Mouse (Mus musculus) neural tube, embryonic 14.5 days (tissue): ENCODE data around the gene Arpc1a. TPM values are rescaled to one million over a fixed set of nuclear protein-coding genes. Genes with fewer than 3 reads are reported as not detected.
"Not testable (repeated sequence)": the region's sequence is repeated elsewhere in the genome, so short reads cannot be mapped to it uniquely, and the experiment has no call there.

Source experiments
- ATAC-seq: fragments of 200-750 bp; cut with Nextera tagmentation; 2 replicates; pipeline ENCODE4 v1.8.0; 2017; ENCODE audit warnings: low read depth, mild to moderate bottlenecking, moderate TSS enrichment, moderate library complexity
- H3K27ac ChIP-seq: fragments of 300-500 bp; sonication (generic); 2 replicates; pipeline ENCODE4 v1.5.1; 2014; ENCODE audit warnings: low read depth, mild to moderate bottlenecking, control low read depth, low read length, moderate library complexity, mixed read lengths
- H3K27me3 ChIP-seq: fragments of 300-500 bp; sonication (generic); 2 replicates; pipeline ENCODE4 v1.6.1; 2014; ENCODE audit warnings: low read length; ENCODE audit not compliant: control insufficient read depth, insufficient read depth
- H3K36me3 ChIP-seq: fragments of 300-500 bp; sonication (generic); 2 replicates; pipeline ENCODE4 v1.6.1; 2014; ENCODE audit warnings: low read length, mixed read lengths; ENCODE audit not compliant: control insufficient read depth, insufficient read depth
- H3K4me1 ChIP-seq: fragments of 300-500 bp; sonication (generic); 2 replicates; pipeline ENCODE4 v1.6.1; 2014; ENCODE audit warnings: low read length; ENCODE audit not compliant: control insufficient read depth, insufficient read depth
- H3K4me2 ChIP-seq: fragments of 300-500 bp; sonication (generic); 2 replicates; pipeline ENCODE4 v1.6.1; 2014; ENCODE audit warnings: mild to moderate bottlenecking, low read depth, low read length, control low read depth
- H3K4me3 ChIP-seq: fragments of 300-500 bp; sonication (generic); 2 replicates; pipeline ENCODE4 v1.5.1; 2014; ENCODE audit warnings: low read depth, low read length, control low read depth, mixed read lengths
- H3K9ac ChIP-seq: fragments of 300-500 bp; sonication (generic); replicated peaks from 2 replicates; pipeline ENCODE4 v1.6.1; 2014; ENCODE audit warnings: low read depth, mild to moderate bottlenecking, control low read depth, low read length, mixed read lengths
- H3K9me3 ChIP-seq: fragments of 300-500 bp; sonication (generic); 2 replicates; pipeline ENCODE4 v1.6.1; 2016; ENCODE audit warnings: low read length; ENCODE audit not compliant: control insufficient read depth
- WGBS: fragments of 180-500 bp; shearing (Covaris S2); extraction: QIAGEN DNeasy Blood & Tissue Kit; methylation state at CpG from one replicate; pipeline ENCODE4 v1.1.7; 2014; 5-methylcytosine and 5-hydroxymethylcytosine counted together
- polyA plus RNA-seq: library from polyadenylated mRNA; unstranded; fragments of >200 nt; fragmentation: Nextera tagmentation; extraction: Ambion mirVana; gene quantifications from 2 replicates; pipeline ENCODE4 v1.2.1, GENCODE M21; 2014

Arpc1a gene
- polyA plus RNA-seq, 1 experiment from 2014 or later = 243 TPM

GRCm38 (mm10) chr5:145123396-145123795, 39.8 kb downstream of the Arpc1a start:
- no peak overlapping the region for H3K27ac ChIP-seq
- H3K36me3 ChIP-seq = peaks cover 12% of the 10 kb centered on the region; the same call in 1 of the 2 replicates
- no peak overlapping the region for H3K4me2 ChIP-seq
- ATAC-seq = no peak
- H3K9me3 ChIP-seq = no peaks in the 10 kb centered on the region
- H3K4me3 ChIP-seq = no peak overlapping the region
- no peak overlapping the region for H3K9ac ChIP-seq
- no peaks in the 10 kb centered on the region for H3K27me3 ChIP-seq
- WGBS = 94% methylated on average over 19 of the region's 19 CpGs
- no peaks in the 10 kb centered on the region for H3K4me1 ChIP-seq

GRCm38 (mm10) chr5:145126580-145126979, 43.0 kb downstream of the Arpc1a start:
- no peak overlapping the region for H3K4me2 ChIP-seq
- H3K4me3 ChIP-seq = no peak overlapping the region
- 95% methylated on average over 9 of the region's 9 CpGs for WGBS
- H3K27ac ChIP-seq = no peak overlapping the region
- no peaks in the 10 kb centered on the region for H3K27me3 ChIP-seq
- H3K9ac ChIP-seq = no peak overlapping the region
- H3K36me3 ChIP-seq = peaks cover 35% of the 10 kb centered on the region
- H3K9me3 ChIP-seq = no peaks in the 10 kb centered on the region
- ATAC-seq = no peak
- no peaks in the 10 kb centered on the region for H3K4me1 ChIP-seq

- WGBS = 94% methylated on average over 4 of the region's 4 CpGs
- Histone ChIP-seq H3K27ac (no peak overlapping the region), H3K4me1 (no peaks in the 10 kb centered on the region), H3K9ac (no peak overlapping the region), H3K36me3 (peaks cover 57% of the 10 kb centered on the region), H3K4me3 (no peak overlapping the region), H3K9me3 (no peaks in the 10 kb centered on the region), H3K27me3 (no peaks in the 10 kb centered on the region), H3K4me2 (no peak overlapping the region)
- ATAC-seq = no peak
Observed at GRCm38 (mm10) chr5:145129124-145129523, 45.5 kb downstream of the Arpc1a start.

- H3K36me3 ChIP-seq = peaks cover 63% of the 10 kb centered on the region
- 88% methylated on average over 6 of the region's 6 CpGs for WGBS
- not testable (repeated sequence) for ATAC-seq, H3K9me3 ChIP-seq, H3K27me3 ChIP-seq, H3K4me1 ChIP-seq, H3K9ac ChIP-seq, H3K4me2 ChIP-seq, H3K27ac ChIP-seq, H3K4me3 ChIP-seq
Observed at GRCm38 (mm10) chr5:145129773-145130172, 46.1 kb downstream of the Arpc1a start.

GRCm38 (mm10) chr5:145130191-145130590, 46.6 kb downstream of the Arpc1a start:
- Histone ChIP-seq H3K9me3 (no peaks in the 10 kb centered on the region), H3K36me3 (peaks cover 62% of the 10 kb centered on the region), H3K27me3 (no peaks in the 10 kb centered on the region), H3K9ac (no peak overlapping the region), H3K27ac (no peak overlapping the region), H3K4me1 (no peaks in the 10 kb centered on the region), H3K4me3 (no peak overlapping the region), H3K4me2 (no peak overlapping the region)
- 95% methylated on average over 11 of the region's 11 CpGs for WGBS
- no peak for ATAC-seq

GRCm38 (mm10) chr5:145130995-145131394, 47.4 kb downstream of the Arpc1a start:
- Histone ChIP-seq H3K9me3 (no peaks in the 10 kb centered on the region), H3K27ac (no peak overlapping the region), H3K9ac (no peak overlapping the region), H3K4me2 (no peak overlapping the region), H3K27me3 (no peaks in the 10 kb centered on the region), H3K36me3 (peaks cover 62% of the 10 kb centered on the region), H3K4me1 (no peaks in the 10 kb centered on the region), H3K4me3 (no peak overlapping the region)
- no peak for ATAC-seq
- 88% methylated on average over 3 of the region's 3 CpGs for WGBS

- 85% methylated on average over 6 of the region's 6 CpGs for WGBS
- H3K4me2 ChIP-seq, H3K9ac ChIP-seq, H3K4me1 ChIP-seq, H3K9me3 ChIP-seq, ATAC-seq, H3K4me3 ChIP-seq, H3K27ac ChIP-seq, H3K27me3 ChIP-seq: not testable (repeated sequence)
- peaks cover 64% of the 10 kb centered on the region for H3K36me3 ChIP-seq
Observed at GRCm38 (mm10) chr5:145133275-145133674, 49.6 kb downstream of the Arpc1a start.

- H3K4me3 ChIP-seq = peak overlapping the region; percentile 97
- peak overlapping the region; percentile 85; the same call in 1 of the 2 replicates for H3K9ac ChIP-seq
- H3K4me1 ChIP-seq = peaks cover 19% of the 10 kb centered on the region
- WGBS = 12% methylated on average over 6 of the region's 6 CpGs
- H3K36me3 ChIP-seq = peaks cover 39% of the 10 kb centered on the region
- ATAC-seq = no peak
- H3K27ac ChIP-seq = no peak overlapping the region; the same call in 1 of the 2 replicates
- no peaks in the 10 kb centered on the region for H3K9me3 ChIP-seq
- no peaks in the 10 kb centered on the region for H3K27me3 ChIP-seq
- peak overlapping the region; percentile 92 for H3K4me2 ChIP-seq
Observed at GRCm38 (mm10) chr5:145138836-145139235, 55.2 kb downstream of the Arpc1a start.

GRCm38 (mm10) chr5:145139571-145140519, 56.2 kb downstream of the Arpc1a start, which contains the start of the genes Pdap1 and Bud31:
Gene Pdap1, minus strand, starts transcription at chr5:145140238.
Gene Bud31, plus strand, starts transcription at chr5:145140362.
- Histone ChIP-seq H3K27me3 (no peaks in the 10 kb centered on the region), H3K4me1 (peaks cover 19% of the 10 kb centered on the region), H3K27ac (peak within 1 kb of the TSS; percentile 96), H3K4me2 (peak within 1 kb of the TSS; percentile 92), H3K9ac (peak within 1 kb of the TSS; percentile 85), H3K36me3 (peaks cover 35% of the 10 kb centered on the region), H3K4me3 (peak within 1 kb of the TSS; percentile 97), H3K9me3 (no peaks in the 10 kb centered on the region)
- under 1% methylated on average over 84 of the region's 84 CpGs for WGBS
- peak; percentile 95 for ATAC-seq
